Mouse (Mus musculus) CH12.LX (cell line): Measurements from ENCODE around the gene Fgf9.

Experiments
- CTCF ChIP-seq, 2 experiments: IDR thresholded peaks in 1 of 2; conservative IDR thresholded peaks in 1 of 2; 2 replicates each; pipeline ENCODE4 v1.5.1; 2011 to 2012; ENCODE audit warnings: low read depth in 2 of 2, low read length in 2 of 2, improper control_type of control experiment in 1 of 2, inconsistent platforms in 1 of 2, mild to moderate bottlenecking in 1 of 2, moderate library complexity in 1 of 2
- EP300 ChIP-seq: IDR thresholded peaks from 2 replicates; pipeline ENCODE4 v1.6.1; 2011; ENCODE audit warnings: low read length, improper control_type of control experiment
- IRF4 ChIP-seq: IDR thresholded peaks from 2 replicates; pipeline ENCODE4 v1.6.1; 2014; ENCODE audit warnings: low read depth, mild to moderate bottlenecking, inconsistent platforms, low read length, improper control_type of control experiment
- KAT2A ChIP-seq: IDR thresholded peaks from 2 replicates; pipeline ENCODE4 v1.6.1; 2012; ENCODE audit warnings: low read length, improper control_type of control experiment, inconsistent platforms; ENCODE audit not compliant: insufficient replicate concordance
- MAFK ChIP-seq: IDR thresholded peaks from 2 replicates; pipeline ENCODE4 v1.6.1; 2011; ENCODE audit warnings: low read length, improper control_type of control experiment; ENCODE audit not compliant: insufficient replicate concordance
- MYC ChIP-seq: IDR thresholded peaks from 2 replicates; pipeline ENCODE4 v1.6.1; 2011; ENCODE audit warnings: low read depth, mild to moderate bottlenecking, improper control_type of control experiment, low read length
- POLR2A ChIP-seq: IDR thresholded peaks from 2 replicates; pipeline ENCODE4 v1.6.1; 2011; ENCODE audit warnings: low read depth, mild to moderate bottlenecking, improper control_type of control experiment, low read length
- USF1 ChIP-seq: IDR thresholded peaks from 2 replicates; pipeline ENCODE4 v1.6.1; 2014; ENCODE audit warnings: low read depth, mild to moderate bottlenecking, inconsistent platforms, low read length, improper control_type of control experiment
- USF2 ChIP-seq: conservative IDR thresholded peaks from 2 replicates; pipeline ENCODE4 v1.6.1; 2011; ENCODE audit warnings: low read depth, low read length, improper control_type of control experiment

DNA sequence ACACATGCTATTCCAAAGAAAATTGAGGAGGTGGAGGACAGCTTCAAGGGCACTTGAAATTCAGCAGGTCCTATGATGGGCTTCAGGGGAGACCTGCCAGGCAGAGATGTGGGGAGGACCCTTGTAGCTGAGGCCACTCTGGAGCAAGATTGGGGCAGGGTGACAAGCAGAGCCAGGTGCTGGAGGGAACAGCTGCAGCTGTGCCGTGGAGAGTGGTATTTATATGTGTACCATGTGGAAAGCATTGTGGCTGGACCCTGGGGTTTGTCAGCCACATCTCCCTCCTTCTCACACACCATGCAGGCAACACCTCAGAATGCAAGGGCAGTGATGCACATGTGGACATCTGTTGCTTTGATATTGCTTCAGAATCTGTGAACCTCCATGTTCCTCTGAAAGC is 81.8 kb downstream of the Fgf9 start:
- no peak for TF ChIP-seq MYC
- TF ChIP-seq CTCF (conservative IDR thresholded peaks at IDR 0.05 in 1 of 2, IDR thresholded peaks at IDR 0.05 in 1 of 2; ENCODE audit: low read depth in 2 of 2, low read length in 2 of 2): no peak
- TF ChIP-seq USF1: no peak
- TF ChIP-seq POLR2A: no peak
- TF ChIP-seq KAT2A: no peak
- no peak for TF ChIP-seq IRF4
- no peak for TF ChIP-seq USF2
- TF ChIP-seq EP300: no peak
- TF ChIP-seq MAFK: no peak
